Mouse (Mus musculus) stomach, postnatal 0 days (tissue): Measurements from ENCODE around the gene Zfp592. TPM values are rescaled to one million over a fixed set of nuclear protein-coding genes. Genes with fewer than 3 reads are reported as not detected.
"Not testable (repeated sequence)": the region's sequence is repeated elsewhere in the genome, so short reads cannot be mapped to it uniquely, and the experiment has no call there.

Source experiments
- ATAC-seq: fragments of 200-750 bp; cut with Nextera tagmentation; 2 replicates; pipeline ENCODE4 v1.8.0; 2017; ENCODE audit not compliant: low FRiP score, low TSS enrichment
- DNase-seq: peaks from one replicate; pipeline ENCODE4 v3.0.0-alpha.2; 2016; ENCODE audit warnings: low spot score
- H3K27ac ChIP-seq: fragments of 300-500 bp; sonication (generic); replicated peaks from 2 replicates; pipeline ENCODE4 v1.5.1; 2014; ENCODE audit warnings: mild to moderate bottlenecking, control low read depth
- H3K27me3 ChIP-seq: fragments of 300-500 bp; sonication (generic); 2 replicates; pipeline ENCODE4 v1.6.1; 2014; ENCODE audit warnings: low read length; ENCODE audit not compliant: control insufficient read depth, insufficient read depth
- H3K36me3 ChIP-seq: fragments of 300-500 bp; sonication (generic); 2 replicates; pipeline ENCODE4 v1.6.1; 2014; ENCODE audit warnings: low read length, mixed read lengths; ENCODE audit not compliant: control insufficient read depth, insufficient read depth
- H3K4me1 ChIP-seq: fragments of 300-500 bp; sonication (generic); replicated peaks from 2 replicates; pipeline ENCODE4 v1.6.1; 2014; ENCODE audit warnings: antibody characterized with exemption; ENCODE audit not compliant: control insufficient read depth, insufficient read depth
- H3K4me2 ChIP-seq: fragments of 300-500 bp; sonication (generic); replicated peaks from 2 replicates; pipeline ENCODE4 v1.6.1; 2014; ENCODE audit warnings: low read depth, mild to moderate bottlenecking, control low read depth, moderate library complexity
- H3K4me3 ChIP-seq: fragments of 300-500 bp; sonication (generic); 2 replicates; pipeline ENCODE4 v1.5.1; 2014; ENCODE audit warnings: low read depth, low read length, control low read depth
- H3K9ac ChIP-seq: fragments of 300-500 bp; sonication (generic); 2 replicates; pipeline ENCODE4 v1.6.1; 2014; ENCODE audit warnings: mild to moderate bottlenecking, low read length, control low read depth, mixed read lengths
- H3K9me3 ChIP-seq: fragments of 300-500 bp; sonication (generic); 2 replicates; pipeline ENCODE4 v1.6.1; 2016; ENCODE audit warnings: low read length; ENCODE audit not compliant: control insufficient read depth
- CTCF ChIP-seq: IDR thresholded peaks from 2 replicates; pipeline ENCODE4 v1.5.1; 2016; ENCODE audit warnings: antibody characterized with exemption, low read depth, mild to moderate bottlenecking, moderate library complexity
- EP300 ChIP-seq: optimal IDR thresholded peaks from 2 replicates; pipeline ENCODE3; 2016; ENCODE audit warnings: antibody characterized with exemption
- WGBS: fragments of 180-500 bp; shearing (Covaris S2); extraction: QIAGEN DNeasy Blood & Tissue Kit; methylation state at CpG from one replicate; pipeline ENCODE4 v1.1.7; 2014; 5-methylcytosine and 5-hydroxymethylcytosine counted together
- polyA plus RNA-seq: library from polyadenylated mRNA; unstranded; fragments of >200 nt; fragmentation: Nextera tagmentation; extraction: Ambion mirVana; gene quantifications from 2 replicates; pipeline ENCODE4 v1.2.1, GENCODE M21; 2015

The Zfp592 gene
- polyA plus RNA-seq, 1 experiment from 2014 or later = 3.0 TPM

DNA sequence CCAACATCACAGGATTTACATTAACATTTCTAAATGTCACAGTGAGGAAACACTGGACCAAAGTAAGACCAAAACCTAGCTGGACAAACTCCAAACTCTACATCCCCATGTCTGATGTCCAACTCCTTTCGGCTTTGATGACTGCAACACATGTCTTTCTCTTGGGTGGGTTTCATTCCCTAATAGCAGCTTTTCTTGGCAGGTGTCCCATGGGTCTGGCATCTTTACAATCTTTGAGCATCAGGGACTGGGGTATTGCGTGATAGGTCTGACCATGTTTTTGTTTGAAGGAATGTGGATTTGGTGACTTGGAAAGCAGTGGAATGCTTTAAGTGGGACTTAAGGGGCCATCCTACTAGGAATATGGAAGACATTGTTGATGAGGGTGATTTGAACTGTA, 36.6 kb upstream of the Zfp592 start:
- H3K9ac ChIP-seq = no peak overlapping the region
- TF ChIP-seq CTCF (no peak), EP300 (no peak)
- no peak overlapping the region for H3K4me3 ChIP-seq
- no peak overlapping the region for H3K4me2 ChIP-seq
- 81% methylated on average over 2 of the region's 2 CpGs for WGBS
- ATAC-seq (no peak), DNase-seq (no peak)
- H3K27me3 ChIP-seq = no peaks in the 10 kb centered on the region
- no peak overlapping the region for H3K27ac ChIP-seq
- H3K4me1 ChIP-seq = no peaks in the 10 kb centered on the region
- no peaks in the 10 kb centered on the region for H3K36me3 ChIP-seq
- H3K9me3 ChIP-seq = no peaks in the 10 kb centered on the region

GRCm38 (mm10) chr7:80959003-80959402, 34.5 kb upstream of the Zfp592 start:
- H3K4me1 ChIP-seq = no peaks in the 10 kb centered on the region

GRCm38 (mm10) chr7:80962799-80963198, 30.7 kb upstream of the Zfp592 start:
- H3K4me1 ChIP-seq = no peaks in the 10 kb centered on the region
- no peak overlapping the region for H3K27ac ChIP-seq
- H3K36me3 ChIP-seq = no peaks in the 10 kb centered on the region
- no peak for TF ChIP-seq EP300
- no peak for TF ChIP-seq CTCF
- no peaks in the 10 kb centered on the region for H3K9me3 ChIP-seq
- no peak overlapping the region for H3K4me3 ChIP-seq
- H3K4me2 ChIP-seq = no peak overlapping the region
- ATAC-seq = no peak
- H3K9ac ChIP-seq = no peak overlapping the region
- no peaks in the 10 kb centered on the region for H3K27me3 ChIP-seq
- 68% methylated on average over 6 of the region's 6 CpGs for WGBS
- no peak for DNase-seq

More at GRCm38 (mm10) chr7:80959003-80959402, 34.5 kb upstream of the Zfp592 start:
- H3K4me2 ChIP-seq = no peak overlapping the region
- H3K4me3 ChIP-seq = no peak overlapping the region
- no peak overlapping the region for H3K27ac ChIP-seq
- no peaks in the 10 kb centered on the region for H3K9me3 ChIP-seq
- no peaks in the 10 kb centered on the region for H3K27me3 ChIP-seq
- no peak overlapping the region for H3K9ac ChIP-seq
- DNase-seq (no peak), ATAC-seq (no peak)
- TF ChIP-seq EP300 (no peak), CTCF (no peak)
- 78% methylated on average over 3 of the region's 3 CpGs for WGBS
- H3K36me3 ChIP-seq = no peaks in the 10 kb centered on the region

GRCm38 (mm10) chr7:80970913-80971312, 22.6 kb upstream of the Zfp592 start:
- H3K4me2 ChIP-seq = no peak overlapping the region
- no peaks in the 10 kb centered on the region for H3K27me3 ChIP-seq
- TF ChIP-seq CTCF = no peak
- H3K9me3 ChIP-seq = no peaks in the 10 kb centered on the region
- H3K36me3 ChIP-seq = no peaks in the 10 kb centered on the region
- 53% methylated on average over 3 of the region's 3 CpGs for WGBS
- no peaks in the 10 kb centered on the region for H3K4me1 ChIP-seq
- DNase-seq = no peak
- peak; percentile 55; the same call in 1 of the 2 replicates for ATAC-seq
- no peak overlapping the region for H3K4me3 ChIP-seq
- H3K9ac ChIP-seq = no peak overlapping the region
- no peak overlapping the region for H3K27ac ChIP-seq

- WGBS = 63% methylated on average over 2 of the region's 2 CpGs
- no peak for DNase-seq
- no peaks in the 10 kb centered on the region for H3K4me1 ChIP-seq
- H3K9me3 ChIP-seq = no peaks in the 10 kb centered on the region
- no peak overlapping the region for H3K9ac ChIP-seq
- H3K4me3 ChIP-seq = no peak overlapping the region
- TF ChIP-seq EP300 (no peak), CTCF (no peak)
- 0 out of 2 replicates have a peak overlapping the region, but pooled peaks have one; percentile 24 for H3K27ac ChIP-seq
- 0 out of 2 replicates have a peak, but pooled peaks have one; percentile 43 for ATAC-seq
- no peaks in the 10 kb centered on the region for H3K27me3 ChIP-seq
- no peaks in the 10 kb centered on the region for H3K36me3 ChIP-seq
- H3K4me2 ChIP-seq = no peak overlapping the region
Measured at GRCm38 (mm10) chr7:80971419-80971818, 22.1 kb upstream of the Zfp592 start.

DNA sequence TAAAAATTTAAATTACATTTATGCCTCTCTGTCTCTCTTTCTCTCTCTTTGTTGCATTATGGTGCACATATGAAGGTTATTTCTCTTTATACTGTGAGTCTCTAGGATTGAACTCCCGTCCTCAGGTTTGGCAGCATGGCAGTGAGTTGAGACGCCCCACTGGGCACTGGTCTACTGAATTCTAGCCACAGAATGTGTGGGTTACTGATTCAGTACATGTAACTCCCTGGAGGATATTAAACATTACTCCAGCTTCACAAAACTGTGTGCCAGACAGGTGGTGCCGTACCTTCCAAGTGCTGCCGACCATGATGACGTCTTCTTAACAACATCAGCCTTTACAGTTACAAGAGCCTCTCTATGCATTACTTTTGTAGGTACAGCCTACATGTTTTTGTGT, 21.4 kb upstream of the Zfp592 start:
- no peak overlapping the region for H3K4me2 ChIP-seq
- no peak overlapping the region for H3K27ac ChIP-seq
- H3K4me3 ChIP-seq = no peak overlapping the region

GRCm38 (mm10) chr7:80972920-80973637, 20.4 kb upstream of the Zfp592 start:
- not testable (repeated sequence) for H3K27me3 ChIP-seq, DNase-seq, H3K4me2 ChIP-seq, H3K9me3 ChIP-seq, H3K9ac ChIP-seq, H3K4me3 ChIP-seq, H3K36me3 ChIP-seq, H3K4me1 ChIP-seq, H3K27ac ChIP-seq
- WGBS = 38% methylated on average over 4 of the region's 4 CpGs
- peak; percentile 76 for ATAC-seq

More for the DNA sequence above, 21.4 kb upstream of the Zfp592 start:
- TF ChIP-seq CTCF (no peak), EP300 (no peak)
- Histone ChIP-seq H3K9me3 (no peaks in the 10 kb centered on the region), H3K27me3 (no peaks in the 10 kb centered on the region), H3K36me3 (no peaks in the 10 kb centered on the region), H3K4me1 (no peaks in the 10 kb centered on the region), H3K9ac (no peak overlapping the region)
- ATAC-seq (no peak), DNase-seq (no peak)
- 88% methylated on average over 5 of the region's 5 CpGs for WGBS

- not testable (repeated sequence) for H3K36me3 ChIP-seq, H3K4me3 ChIP-seq, H3K4me1 ChIP-seq, H3K9ac ChIP-seq, H3K27me3 ChIP-seq, H3K27ac ChIP-seq, H3K9me3 ChIP-seq, H3K4me2 ChIP-seq, DNase-seq
- WGBS = 14% methylated on average over 3 of the region's 3 CpGs
- ATAC-seq = peak; percentile 10; the same call in 1 of the 2 replicates
Measured at GRCm38 (mm10) chr7:80973638-80974015, 19.9 kb upstream of the Zfp592 start.
